Mouse (Mus musculus) spleen, adult 2 months (tissue): Measurements from ENCODE around the gene Cpne8.
A peak's percentile ranks its signal among the peaks of the same experiment; 100 is the strongest.

Source experiments
- CTCF ChIP-seq: fragments of 200-500 bp; IDR thresholded peaks from 2 replicates; pipeline ENCODE4 v1.5.1; 2011; ENCODE audit warnings: mild to moderate bottlenecking, inconsistent platforms; ENCODE audit not compliant: insufficient read depth, insufficient read length, insufficient replicate concordance; ENCODE audit errors: extremely low read depth
- POLR2A ChIP-seq: fragments of 200-500 bp; IDR thresholded peaks from 2 replicates; pipeline ENCODE4 v1.6.1; 2011; ENCODE audit warnings: low read depth, low read length, inconsistent platforms

- TF ChIP-seq POLR2A (no peak), CTCF (peak; percentile 40; the same call in 1 of the 2 replicates)
These were observed 738 bp upstream of the Cpne8 start for GRCm38 (mm10) chr15:90679760-90680579.
